Mouse (Mus musculus) cerebellum, adult 2 months (tissue): ENCODE measurements around the gene Rasl10b. TPM values are rescaled to one million over a fixed set of nuclear protein-coding genes. Genes with fewer than 3 reads are reported as not detected.
A peak's percentile ranks its signal among the peaks of the same experiment; 100 is the strongest.

Experiments used
- DNase-seq, 2 experiments: peaks; one replicate each; pipeline ENCODE4 v3.0.0; 2021
- H3K27ac ChIP-seq: fragments of 200-500 bp; 2 replicates; pipeline ENCODE4 v1.5.1; 2012; ENCODE audit warnings: low read length, control low read depth, inconsistent platforms; ENCODE audit not compliant: insufficient read depth
- H3K27me3 ChIP-seq: fragments of 200-500 bp; 2 replicates; pipeline ENCODE4 v1.6.1; 2012; ENCODE audit warnings: inconsistent platforms, mild to moderate bottlenecking, low read length, moderate library complexity; ENCODE audit not compliant: control insufficient read depth, insufficient read depth
- H3K4me1 ChIP-seq: fragments of 200-500 bp; 2 replicates; pipeline ENCODE4 v1.6.1; 2011; ENCODE audit warnings: low read length; ENCODE audit not compliant: control insufficient read depth, insufficient read depth
- H3K4me3 ChIP-seq: fragments of 200-500 bp; replicated peaks from 2 replicates; pipeline ENCODE3; 2011; ENCODE audit warnings: mild to moderate bottlenecking, low read depth, low read length, control low read depth; ENCODE audit not compliant: insufficient read depth
- CTCF ChIP-seq: fragments of 200-500 bp; IDR thresholded peaks from 2 replicates; pipeline ENCODE4 v1.5.1; 2011; ENCODE audit warnings: low read depth, mild to moderate bottlenecking, control low read depth, low read length, moderate library complexity, borderline replicate concordance; ENCODE audit not compliant: insufficient read depth
- POLR2A ChIP-seq: fragments of 200-500 bp; IDR thresholded peaks from 2 replicates; pipeline ENCODE4 v1.6.1; 2011; ENCODE audit warnings: low read length, control low read depth, borderline replicate concordance; ENCODE audit not compliant: insufficient read depth
- WGBS: fragments of 180-500 bp; shearing (Covaris S2); methylation state at CpG from one replicate; pipeline ENCODE4 v1.1.7; 2018; 5-methylcytosine and 5-hydroxymethylcytosine counted together
- polyA plus RNA-seq: library from polyadenylated mRNA; depleted of rRNA; stranded (reverse); fragments of >200 nt; gene quantifications from 2 replicates; pipeline ENCODE4 v1.2.3, GENCODE M21; 2012

Gene Rasl10b
- polyA plus RNA-seq, 1 experiment = 121 TPM

GRCm38 (mm10) chr11:83447612-83448011 lies 38.7 kb downstream of the Rasl10b start:
- WGBS = 90% methylated on average over 10 of the region's 10 CpGs
- TF ChIP-seq POLR2A = no peak
- TF ChIP-seq CTCF = no peak
- no peak for DNase-seq
- H3K4me3 ChIP-seq = no peak overlapping the region
- H3K27me3 ChIP-seq = peaks cover 3% of the 10 kb centered on the region
- H3K4me1 ChIP-seq = peaks cover 7% of the 10 kb centered on the region
- H3K27ac ChIP-seq = no peak overlapping the region

GRCm38 (mm10) chr11:83448021-83448926 lies 39.3 kb downstream of the Rasl10b start:
- H3K27me3 ChIP-seq = peaks cover 3% of the 10 kb centered on the region
- 60% methylated on average over 16 of the region's 16 CpGs for WGBS
- H3K4me3 ChIP-seq = no peak overlapping the region
- no peak for TF ChIP-seq CTCF
- TF ChIP-seq POLR2A = no peak
- peaks cover 7% of the 10 kb centered on the region for H3K4me1 ChIP-seq
- no peak overlapping the region for H3K27ac ChIP-seq
- no peak for DNase-seq

GRCm38 (mm10) chr11:83448927-83449236 lies 39.9 kb downstream of the Rasl10b start:
- H3K27me3 ChIP-seq = peaks cover 3% of the 10 kb centered on the region
- no peak for DNase-seq
- TF ChIP-seq POLR2A (no peak), CTCF (no peak)
- no peak overlapping the region for H3K4me3 ChIP-seq
- H3K4me1 ChIP-seq = peaks cover 7% of the 10 kb centered on the region
- H3K27ac ChIP-seq = no peak overlapping the region

- no peak for DNase-seq
- TF ChIP-seq POLR2A (no peak), CTCF (no peak)
- 83% methylated on average over 4 of the region's 4 CpGs for WGBS
- H3K27ac ChIP-seq = no peak overlapping the region
- no peak overlapping the region for H3K4me3 ChIP-seq
- H3K4me1 ChIP-seq = peaks cover 7% of the 10 kb centered on the region
- H3K27me3 ChIP-seq = peaks cover 3% of the 10 kb centered on the region
Observed at GRCm38 (mm10) chr11:83449298-83449697, 40.4 kb downstream of the Rasl10b start.

GRCm38 (mm10) chr11:83450550-83450949 lies 41.6 kb downstream of the Rasl10b start:
- 34% methylated on average over 1 of the region's 1 CpGs for WGBS
- no peaks in the 10 kb centered on the region for H3K27me3 ChIP-seq
- no peak overlapping the region for H3K4me3 ChIP-seq
- DNase-seq = no peak
- peaks cover 7% of the 10 kb centered on the region for H3K4me1 ChIP-seq
- no peak for TF ChIP-seq POLR2A
- TF ChIP-seq CTCF = no peak
- no peak overlapping the region for H3K27ac ChIP-seq

GRCm38 (mm10) chr11:83451281-83451680 lies 42.3 kb downstream of the Rasl10b start:
- Histone ChIP-seq H3K27me3 (no peaks in the 10 kb centered on the region), H3K27ac (peak overlapping the region; percentile 20; the same call in 1 of the 2 replicates), H3K4me1 (peaks cover 7% of the 10 kb centered on the region), H3K4me3 (no peak overlapping the region)
- TF ChIP-seq POLR2A = no peak
- TF ChIP-seq CTCF = no peak
- WGBS = 28% methylated on average over 10 of the region's 10 CpGs
- DNase-seq = peak in 1 of 2 experiments; percentile 39

GRCm38 (mm10) chr11:83454548-83454947 lies 45.6 kb downstream of the Rasl10b start:
- Histone ChIP-seq H3K27me3 (no peaks in the 10 kb centered on the region), H3K27ac (no peak overlapping the region), H3K4me3 (no peak overlapping the region), H3K4me1 (peaks cover 7% of the 10 kb centered on the region)
- no peak for TF ChIP-seq POLR2A
- TF ChIP-seq CTCF = no peak
- 53% methylated on average over 4 of the region's 4 CpGs for WGBS
- no peak for DNase-seq

GRCm38 (mm10) chr11:83455608-83456007 lies 46.7 kb downstream of the Rasl10b start:
- no peak overlapping the region for H3K4me3 ChIP-seq
- DNase-seq = no peak
- WGBS = 81% methylated on average over 3 of the region's 3 CpGs
- H3K4me1 ChIP-seq = peaks cover 7% of the 10 kb centered on the region
- TF ChIP-seq POLR2A = no peak
- TF ChIP-seq CTCF = no peak
- no peak overlapping the region for H3K27ac ChIP-seq
- H3K27me3 ChIP-seq = no peaks in the 10 kb centered on the region
